Mouse (Mus musculus) kidney, embryonic 16.5 days (tissue): Measurements from ENCODE around the gene Cntnap2. TPM values are rescaled to one million over a fixed set of nuclear protein-coding genes. Genes with fewer than 3 reads are reported as not detected.

Experiments used
- ATAC-seq: fragments of 200-750 bp; cut with Nextera tagmentation; 2 replicates; pipeline ENCODE4 v1.8.0; 2017; ENCODE audit warnings: moderate TSS enrichment; ENCODE audit not compliant: low FRiP score, low TSS enrichment
- H3K27ac ChIP-seq: fragments of 300-500 bp; sonication (generic); 2 replicates; pipeline ENCODE4 v1.5.1; 2014; ENCODE audit warnings: low read length
- H3K27me3 ChIP-seq: fragments of 300-500 bp; sonication (generic); 2 replicates; pipeline ENCODE4 v1.6.1; 2014; ENCODE audit warnings: low read length, control low read depth, mixed read lengths; ENCODE audit not compliant: insufficient read depth
- H3K36me3 ChIP-seq: fragments of 300-500 bp; sonication (generic); 2 replicates; pipeline ENCODE4 v1.6.1; 2014; ENCODE audit warnings: low read length, control low read depth, mixed read lengths; ENCODE audit not compliant: insufficient read depth
- H3K4me1 ChIP-seq: fragments of 300-500 bp; sonication (generic); 2 replicates; pipeline ENCODE4 v1.6.1; 2014; ENCODE audit warnings: low read length, control low read depth, mixed read lengths; ENCODE audit not compliant: insufficient read depth
- H3K4me2 ChIP-seq: fragments of 300-500 bp; sonication (generic); replicated peaks from 2 replicates; pipeline ENCODE4 v1.6.1; 2014; ENCODE audit warnings: low read depth, low read length
- H3K4me3 ChIP-seq: fragments of 300-500 bp; sonication (generic); 2 replicates; pipeline ENCODE4 v1.5.1; 2014; ENCODE audit warnings: mild to moderate bottlenecking, low read length
- H3K9ac ChIP-seq: fragments of 300-500 bp; sonication (generic); replicated peaks from 2 replicates; pipeline ENCODE4 v1.6.1; 2014; ENCODE audit warnings: low read length
- H3K9me3 ChIP-seq: fragments of 300-500 bp; sonication (generic); 2 replicates; pipeline ENCODE4 v1.6.1; 2016; ENCODE audit warnings: low read length, control low read depth
- WGBS: fragments of 180-500 bp; shearing (Covaris S2); extraction: QIAGEN DNeasy Blood & Tissue Kit; methylation state at CpG from one replicate; pipeline ENCODE4 v1.1.7; 2014; 5-methylcytosine and 5-hydroxymethylcytosine counted together
- polyA plus RNA-seq: library from polyadenylated mRNA; unstranded; fragments of >200 nt; fragmentation: Nextera tagmentation; extraction: Ambion mirVana; gene quantifications from 2 replicates; pipeline ENCODE4 v1.2.1, GENCODE M21; 2015

Cntnap2 gene
- polyA plus RNA-seq, 1 experiment from 2014 or later, result 2.2 TPM

- no peaks in the 10 kb centered on the region for H3K9me3 ChIP-seq
- 26% methylated on average over 6 of the region's 6 CpGs for WGBS
- ATAC-seq, result peak; percentile 89
- no peak overlapping the region for H3K4me3 ChIP-seq
- H3K27me3 ChIP-seq, result no peaks in the 10 kb centered on the region
- H3K4me1 ChIP-seq, result peaks cover 5% of the 10 kb centered on the region; the same call in 1 of the 2 replicates
- 0 out of 2 replicates have a peak overlapping the region, but pooled peaks have one; percentile 17 for H3K4me2 ChIP-seq
- no peaks in the 10 kb centered on the region for H3K36me3 ChIP-seq
- H3K9ac ChIP-seq, result no peak overlapping the region
- H3K27ac ChIP-seq, result no peak overlapping the region
Measured at GRCm38 (mm10) chr6:45974471-45975154, 915.5 kb downstream of the Cntnap2 start.

- no peak overlapping the region for H3K27ac ChIP-seq
- no peak overlapping the region for H3K9ac ChIP-seq
- no peaks in the 10 kb centered on the region for H3K9me3 ChIP-seq
- no peaks in the 10 kb centered on the region for H3K36me3 ChIP-seq
- H3K4me1 ChIP-seq, result peaks cover 5% of the 10 kb centered on the region; the same call in 1 of the 2 replicates
- H3K4me2 ChIP-seq, result no peak overlapping the region
- H3K27me3 ChIP-seq, result no peaks in the 10 kb centered on the region
- no peak overlapping the region for H3K4me3 ChIP-seq
- peak; percentile 90 for ATAC-seq
- 38% methylated on average over 2 of the region's 2 CpGs for WGBS
Measured at GRCm38 (mm10) chr6:45979171-45979570, 920.0 kb downstream of the Cntnap2 start.

- Histone ChIP-seq H3K4me1 (no peaks in the 10 kb centered on the region), H3K27me3 (no peaks in the 10 kb centered on the region), H3K9ac (no peak overlapping the region), H3K36me3 (no peaks in the 10 kb centered on the region), H3K4me2 (no peak overlapping the region), H3K9me3 (no peaks in the 10 kb centered on the region), H3K4me3 (no peak overlapping the region), H3K27ac (no peak overlapping the region)
- no peak for ATAC-seq
- WGBS, result 87% methylated on average over 3 of the region's 3 CpGs
Measured at GRCm38 (mm10) chr6:45988051-45988450, 928.9 kb downstream of the Cntnap2 start.

- no peak overlapping the region for H3K4me3 ChIP-seq
- H3K27ac ChIP-seq, result no peak overlapping the region
- H3K9ac ChIP-seq, result no peak overlapping the region
- 96% methylated on average over 1 of the region's 1 CpGs for WGBS
- no peaks in the 10 kb centered on the region for H3K4me1 ChIP-seq
- no peak overlapping the region for H3K4me2 ChIP-seq
- H3K36me3 ChIP-seq, result no peaks in the 10 kb centered on the region
- H3K27me3 ChIP-seq, result no peaks in the 10 kb centered on the region
- H3K9me3 ChIP-seq, result no peaks in the 10 kb centered on the region
- ATAC-seq, result no peak
Measured at GRCm38 (mm10) chr6:45991086-45991485, 931.9 kb downstream of the Cntnap2 start.

GRCm38 (mm10) chr6:46022515-46023143, 963.5 kb downstream of the Cntnap2 start:
- H3K4me2 ChIP-seq, result no peak overlapping the region
- no peak for ATAC-seq
- H3K9me3 ChIP-seq, result no peaks in the 10 kb centered on the region
- no peaks in the 10 kb centered on the region for H3K36me3 ChIP-seq
- H3K27me3 ChIP-seq, result no peaks in the 10 kb centered on the region
- WGBS, result 78% methylated on average over 2 of the region's 2 CpGs
- H3K4me3 ChIP-seq, result no peak overlapping the region
- H3K9ac ChIP-seq, result no peak overlapping the region
- no peak overlapping the region for H3K27ac ChIP-seq
- H3K4me1 ChIP-seq, result no peaks in the 10 kb centered on the region

GRCm38 (mm10) chr6:46031821-46032594, 972.9 kb downstream of the Cntnap2 start:
- no peaks in the 10 kb centered on the region for H3K9me3 ChIP-seq
- H3K27ac ChIP-seq, result no peak overlapping the region
- no peaks in the 10 kb centered on the region for H3K36me3 ChIP-seq
- no peaks in the 10 kb centered on the region for H3K27me3 ChIP-seq
- 81% methylated on average over 2 of the region's 2 CpGs for WGBS
- no peak overlapping the region for H3K4me2 ChIP-seq
- no peak overlapping the region for H3K9ac ChIP-seq
- H3K4me3 ChIP-seq, result no peak overlapping the region
- ATAC-seq, result no peak
- no peaks in the 10 kb centered on the region for H3K4me1 ChIP-seq

- Histone ChIP-seq H3K4me1 (no peaks in the 10 kb centered on the region), H3K4me2 (no peak overlapping the region), H3K36me3 (no peaks in the 10 kb centered on the region), H3K27ac (no peak overlapping the region), H3K9ac (no peak overlapping the region), H3K27me3 (no peaks in the 10 kb centered on the region), H3K4me3 (no peak overlapping the region), H3K9me3 (no peaks in the 10 kb centered on the region)
- WGBS, result 56% methylated on average over 2 of the region's 2 CpGs
- no peak for ATAC-seq
Measured at GRCm38 (mm10) chr6:46033108-46033507, 974.0 kb downstream of the Cntnap2 start.

- Histone ChIP-seq H3K9ac (no peak overlapping the region), H3K27me3 (no peaks in the 10 kb centered on the region), H3K4me2 (no peak overlapping the region), H3K4me1 (no peaks in the 10 kb centered on the region), H3K36me3 (no peaks in the 10 kb centered on the region), H3K9me3 (no peaks in the 10 kb centered on the region), H3K27ac (no peak overlapping the region), H3K4me3 (no peak overlapping the region)
- WGBS, result 78% methylated on average over 4 of the region's 4 CpGs
- no peak for ATAC-seq
Measured at GRCm38 (mm10) chr6:46040671-46041070, 981.5 kb downstream of the Cntnap2 start.

- WGBS, result 66% methylated on average over 2 of the region's 2 CpGs
- Histone ChIP-seq H3K4me1 (no peaks in the 10 kb centered on the region), H3K27me3 (no peaks in the 10 kb centered on the region), H3K4me2 (no peak overlapping the region), H3K27ac (no peak overlapping the region), H3K36me3 (no peaks in the 10 kb centered on the region), H3K9me3 (no peaks in the 10 kb centered on the region), H3K9ac (no peak overlapping the region), H3K4me3 (no peak overlapping the region)
- ATAC-seq, result no peak
Measured at GRCm38 (mm10) chr6:46080236-46080635, 1021.1 kb downstream of the Cntnap2 start.

GRCm38 (mm10) chr6:46081432-46081831, 1022.3 kb downstream of the Cntnap2 start:
- no peaks in the 10 kb centered on the region for H3K36me3 ChIP-seq
- H3K27me3 ChIP-seq, result no peaks in the 10 kb centered on the region
- no peak overlapping the region for H3K9ac ChIP-seq
- H3K4me1 ChIP-seq, result no peaks in the 10 kb centered on the region
- no peak overlapping the region for H3K27ac ChIP-seq
- no peak overlapping the region for H3K4me3 ChIP-seq
- H3K9me3 ChIP-seq, result no peaks in the 10 kb centered on the region
- H3K4me2 ChIP-seq, result no peak overlapping the region
- no peak for ATAC-seq
